Mouse (Mus musculus) brain, embryonic 14.5 days (tissue): ENCODE measurements around the gene Cnih2.

Experiments
- CTCF ChIP-seq: fragments of 200-500 bp; IDR thresholded peaks from 2 replicates; pipeline ENCODE4 v1.5.1; 2012; ENCODE audit warnings: inconsistent platforms, mild to moderate bottlenecking, moderate library complexity, borderline replicate concordance; ENCODE audit not compliant: insufficient read depth, insufficient read length; ENCODE audit errors: extremely low read depth
- POLR2A ChIP-seq: fragments of 200-500 bp; IDR thresholded peaks from 2 replicates; pipeline ENCODE4 v1.6.1; 2012; ENCODE audit warnings: mild to moderate bottlenecking, inconsistent platforms, borderline replicate concordance; ENCODE audit not compliant: poor library complexity, insufficient read depth, insufficient read length, severe bottlenecking; ENCODE audit errors: extremely low read depth

- no peak for TF ChIP-seq POLR2A
- TF ChIP-seq CTCF, result no peak
These were observed 24.8 kb downstream of the Cnih2 start for GRCm38 (mm10) chr19:5073518-5073917.
